Mouse (Mus musculus) thymus, postnatal 4 days (tissue): Measurements from ENCODE around the gene Vps52.

Experiments
- DNase-seq: peaks from one replicate; pipeline ENCODE4 v3.0.0; 2021

Vps52 gene

GRCm38 (mm10) chr17:33955555-33956214, at the start of gene Vps52, which contains the start of gene Rps18:
Gene Vps52 (plus strand): TSS chr17:33955812.
Gene Rps18 (minus strand): TSS chr17:33956001.
- DNase-seq, result peak; percentile 94

- peak; percentile 65 for DNase-seq
These were observed 47.1 kb upstream of the Vps52 start for GRCm38 (mm10) chr17:33908331-33909076.

GRCm38 (mm10) chr17:33909077-33909868, 46.3 kb upstream of the Vps52 start, which contains the start of gene Daxx:
Gene Daxx (plus strand): TSS chr17:33909414.
- peak; percentile 99 for DNase-seq

GRCm38 (mm10) chr17:33909869-33910250, 45.8 kb upstream of the Vps52 start:
- peak; percentile 56 for DNase-seq

- peak; percentile 32 for DNase-seq
These were observed 45.1 kb upstream of the Vps52 start for GRCm38 (mm10) chr17:33910346-33911051.

- no peak for DNase-seq
These were observed 44.4 kb upstream of the Vps52 start for GRCm38 (mm10) chr17:33911052-33911812.

- DNase-seq, result peak; percentile 18
These were observed 43.7 kb upstream of the Vps52 start for GRCm38 (mm10) chr17:33911813-33912414.

- DNase-seq, result no peak
These were observed 42.3 kb upstream of the Vps52 start for GRCm38 (mm10) chr17:33913264-33913663.

DNA sequence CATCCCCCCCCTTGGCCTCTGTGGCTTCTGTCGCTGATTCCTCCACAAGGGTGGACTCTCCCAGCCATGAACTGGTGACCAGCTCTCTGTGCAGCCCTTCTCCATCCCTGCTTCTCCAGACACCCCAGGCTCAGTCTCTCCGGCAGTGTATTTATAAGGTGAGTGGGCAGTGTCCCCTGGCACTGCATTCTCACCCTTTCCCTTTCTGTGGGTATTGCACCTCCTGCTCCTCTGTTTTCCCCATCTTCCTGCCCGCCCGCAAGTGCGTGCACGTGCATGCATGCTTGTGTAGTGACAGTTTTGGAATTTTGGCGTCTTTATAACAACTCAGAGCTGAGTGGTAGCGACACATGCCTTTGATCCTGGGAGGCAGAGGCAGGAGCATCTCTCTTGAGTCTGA, 41.7 kb upstream of the Vps52 start:
- peak; percentile 7 for DNase-seq

DNA sequence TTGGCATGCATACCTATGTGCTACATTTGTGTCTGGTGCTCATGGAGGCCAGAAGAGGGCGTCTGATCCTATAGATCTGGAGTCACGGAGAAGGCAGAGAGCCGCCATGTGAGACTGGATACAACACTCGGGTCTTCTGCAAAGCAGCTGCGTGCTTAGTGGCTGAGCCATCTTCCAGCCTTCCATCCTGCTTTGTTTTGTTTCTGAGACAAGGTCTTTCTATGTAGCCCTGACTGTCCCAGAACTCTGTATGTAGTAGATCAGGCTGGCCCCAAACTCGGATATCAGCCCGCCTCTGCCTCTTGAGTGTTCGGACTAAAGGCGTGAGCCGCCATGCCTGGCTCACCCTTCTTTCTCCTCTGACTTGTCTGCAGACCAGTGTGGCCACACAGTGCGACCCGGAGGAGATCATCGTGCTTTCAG, 40.6 kb upstream of the Vps52 start:
- peak; percentile 33 for DNase-seq

GRCm38 (mm10) chr17:33915671-33916250, 39.9 kb upstream of the Vps52 start, which contains the start of the genes Tapbp and Zbtb22:
Gene Tapbp (plus strand): TSS chr17:33915899.
Gene Zbtb22 (plus strand): TSS chr17:33915904.
- peak; percentile 94 for DNase-seq

DNA sequence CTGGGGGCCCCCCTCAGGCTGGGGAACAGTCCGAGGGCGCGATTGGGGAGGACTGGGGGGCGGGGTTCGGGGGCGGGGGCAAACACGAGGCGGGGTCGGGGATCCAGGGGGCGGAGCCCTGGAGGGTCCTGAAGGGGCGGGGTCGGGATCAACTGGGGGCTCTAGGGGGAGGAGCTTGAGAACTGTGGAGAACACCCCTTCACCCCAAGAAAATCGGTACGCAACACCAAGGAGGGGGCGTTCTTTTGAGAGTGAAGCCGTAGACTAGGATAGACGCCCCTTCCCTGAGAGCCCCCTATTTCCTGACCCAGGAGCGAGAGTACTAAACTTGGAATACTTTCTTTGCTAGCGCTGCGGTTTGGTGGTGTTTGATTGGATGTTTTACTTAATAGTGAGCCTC, 39.3 kb upstream of the Vps52 start:
- peak; percentile 91 for DNase-seq

DNA sequence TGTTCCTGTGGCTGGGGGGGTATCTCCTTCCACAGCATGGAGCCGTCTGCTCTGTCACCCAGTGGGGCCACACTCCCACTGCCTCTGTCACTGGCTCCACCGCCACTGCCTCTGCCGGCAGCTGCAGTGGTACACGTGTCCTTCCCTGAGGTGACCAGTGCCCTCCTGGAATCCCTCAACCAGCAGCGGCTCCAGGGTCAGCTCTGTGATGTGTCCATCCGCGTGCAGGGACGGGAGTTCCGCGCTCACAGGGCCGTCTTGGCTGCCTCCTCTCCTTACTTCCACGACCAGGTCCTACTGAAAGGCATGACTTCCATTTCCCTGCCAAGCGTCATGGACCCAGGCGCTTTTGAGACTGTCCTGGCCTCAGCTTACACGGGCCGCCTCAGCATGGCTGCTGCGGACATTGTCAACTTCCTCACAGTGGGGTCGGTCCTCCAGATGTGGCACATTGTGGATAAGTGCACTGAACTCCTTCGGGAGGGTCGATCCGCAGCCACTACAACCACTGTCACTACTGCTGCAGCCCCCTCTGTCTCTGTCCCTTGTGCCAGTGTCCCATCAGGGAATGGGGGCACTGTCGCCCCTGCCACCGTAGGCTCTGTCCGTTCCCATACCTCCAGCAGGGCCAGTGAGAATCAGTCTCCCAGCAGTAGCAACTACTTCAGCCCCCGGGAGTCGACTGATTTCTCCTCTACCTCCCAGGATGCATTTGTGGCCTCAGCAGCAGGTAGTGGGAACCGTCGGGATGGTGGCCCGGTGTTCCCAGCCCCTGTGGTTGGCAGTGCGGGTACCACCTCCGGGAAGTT, 38.6 kb upstream of the Vps52 start:
- peak; percentile 33 for DNase-seq

DNA sequence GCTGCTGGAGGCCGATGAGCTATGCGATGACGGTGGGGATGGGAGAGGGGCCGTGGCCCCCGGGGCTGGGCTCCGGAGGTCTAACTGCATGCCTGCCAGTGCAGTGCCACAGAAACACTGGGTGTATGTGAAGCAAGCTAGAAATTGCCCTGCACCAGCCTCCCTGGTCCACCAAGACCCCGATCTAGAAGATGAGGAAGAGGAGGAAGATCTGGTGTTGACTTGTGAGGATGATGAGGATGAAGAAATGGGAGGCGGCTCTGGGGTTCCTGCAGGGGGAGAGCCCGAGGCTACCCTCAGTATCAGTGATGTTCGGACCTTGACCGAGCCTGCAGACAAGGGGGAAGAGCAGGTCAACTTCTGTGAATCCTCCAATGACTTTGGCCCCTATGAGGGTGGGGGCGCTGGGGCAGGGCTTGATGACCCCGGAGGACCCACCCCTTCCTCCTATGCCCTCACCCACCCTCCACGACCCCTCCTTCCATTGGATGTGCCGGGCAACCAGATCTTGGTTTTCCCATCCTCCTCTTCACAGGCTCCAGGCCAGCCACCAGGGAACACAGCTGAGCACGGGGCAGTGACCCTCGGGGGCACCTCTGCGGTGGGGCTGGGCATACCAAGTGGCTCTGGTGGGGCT, 37.8 kb upstream of the Vps52 start:
- DNase-seq, result peak; percentile 23

GRCm38 (mm10) chr17:33918293-33919203, 37.1 kb upstream of the Vps52 start:
- DNase-seq, result peak; percentile 51

DNA sequence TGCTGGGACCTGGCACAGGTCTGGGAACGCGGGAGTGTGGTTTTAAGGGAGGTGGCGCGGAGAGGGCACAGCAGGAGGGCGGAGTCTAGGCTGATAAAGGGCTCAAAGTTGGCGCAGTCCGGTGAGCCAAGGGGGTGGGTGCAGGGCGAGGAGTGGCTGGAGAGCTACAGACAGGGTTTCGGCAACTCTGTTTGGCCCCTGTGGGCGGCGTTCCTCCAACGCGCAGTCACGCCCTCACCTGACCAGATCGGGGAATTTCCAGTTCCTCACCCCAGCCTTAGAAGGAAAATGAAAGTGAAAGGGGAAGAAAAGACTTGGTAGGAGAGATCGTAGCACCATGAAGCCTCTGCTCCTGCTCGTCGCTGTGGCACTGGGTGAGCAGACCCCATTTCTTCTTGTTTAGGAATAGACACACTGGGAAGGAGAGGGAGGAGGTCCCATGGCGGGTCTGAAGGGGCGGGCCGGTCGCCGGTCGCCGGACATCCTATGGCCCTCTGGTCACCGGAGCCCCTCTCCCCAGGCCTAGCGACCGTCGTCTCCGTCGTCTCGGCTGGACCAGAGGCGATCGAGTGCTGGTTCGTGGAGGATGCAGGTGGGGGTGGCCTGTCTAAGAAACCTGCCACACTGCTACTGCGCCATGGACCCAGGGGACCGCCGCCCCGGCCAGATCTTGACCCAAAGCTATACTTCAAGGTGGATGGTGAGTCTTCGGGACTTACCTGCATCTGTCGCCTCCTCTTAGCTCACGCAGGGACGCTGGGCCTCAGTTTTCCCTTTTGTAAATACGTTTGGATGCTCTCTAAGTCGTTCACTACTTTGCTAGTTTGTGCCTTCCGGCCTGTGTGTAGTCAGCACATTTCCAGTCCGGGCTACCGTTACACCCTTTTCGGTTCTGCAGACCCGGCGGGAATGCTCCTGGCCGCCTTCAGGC, 36.0 kb upstream of the Vps52 start:
- peak; percentile 79 for DNase-seq
